Mouse (Mus musculus) lung, adult 2 months (tissue): Measurements from ENCODE around the gene Rgma.

Source experiments
- CTCF ChIP-seq: fragments of 200-500 bp; IDR thresholded peaks from 2 replicates; pipeline ENCODE4 v1.5.1; 2011; ENCODE audit warnings: mild to moderate bottlenecking, low read length, control low read depth; ENCODE audit not compliant: insufficient read depth
- POLR2A ChIP-seq: fragments of 200-500 bp; IDR thresholded peaks from 2 replicates; pipeline ENCODE4 v1.6.1; 2011; ENCODE audit warnings: low read depth, mild to moderate bottlenecking, control low read depth, low read length, borderline replicate concordance; ENCODE audit errors: extremely low read depth

GRCm38 (mm10) chr7:73428525-73428924 is 53.2 kb downstream of the Rgma start:
- TF ChIP-seq CTCF, result no peak
- no peak for TF ChIP-seq POLR2A
